Mouse (Mus musculus) ES-E14 (cell line): ENCODE results near the gene Kank4.

Experiments used
- HCFC1 ChIP-seq: IDR thresholded peaks from 2 replicates; pipeline ENCODE4 v1.6.1; 2012; ENCODE audit warnings: low read length, inconsistent platforms, borderline replicate concordance; ENCODE audit not compliant: insufficient read depth
- ZC3H11A ChIP-seq: IDR thresholded peaks from 2 replicates; pipeline ENCODE4 v1.6.1; 2012; ENCODE audit warnings: low read depth, mild to moderate bottlenecking, inconsistent platforms, low read length, borderline replicate concordance
- ZNF384 ChIP-seq: IDR thresholded peaks from 2 replicates; pipeline ENCODE4 v1.6.1; 2012; ENCODE audit warnings: low read depth, low read length, inconsistent platforms

DNA sequence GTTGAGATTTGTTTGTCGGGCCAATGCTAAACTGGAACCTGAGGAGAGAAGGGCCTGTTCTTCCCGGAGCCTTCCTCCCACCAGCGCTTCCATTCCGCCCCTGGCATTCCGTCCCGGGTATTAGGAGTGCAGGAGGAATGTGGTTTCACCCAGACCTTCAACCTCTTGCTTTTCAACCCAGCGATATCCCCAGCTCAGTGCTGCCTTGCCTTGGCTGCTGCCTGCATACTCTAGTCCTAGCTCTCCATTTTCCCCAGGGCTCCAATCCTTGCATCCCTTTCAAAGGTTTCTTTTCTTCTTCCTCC, 73.5 kb downstream of the Kank4 start:
- TF ChIP-seq ZC3H11A: no peak
- TF ChIP-seq HCFC1: no peak; the same call in 1 of the 2 replicates
- no peak for TF ChIP-seq ZNF384
